Mouse (Mus musculus) cerebellum, adult 2 months (tissue): ENCODE data around the gene Man1c1. TPM values are rescaled to one million over a fixed set of nuclear protein-coding genes. Genes with fewer than 3 reads are reported as not detected.

ENCODE experiments used
- DNase-seq, 2 experiments: peaks; one replicate each; pipeline ENCODE4 v3.0.0; 2021
- H3K27ac ChIP-seq: fragments of 200-500 bp; 2 replicates; pipeline ENCODE4 v1.5.1; 2012; ENCODE audit warnings: low read length, control low read depth, inconsistent platforms; ENCODE audit not compliant: insufficient read depth
- H3K27me3 ChIP-seq: fragments of 200-500 bp; 2 replicates; pipeline ENCODE4 v1.6.1; 2012; ENCODE audit warnings: inconsistent platforms, mild to moderate bottlenecking, low read length, moderate library complexity; ENCODE audit not compliant: control insufficient read depth, insufficient read depth
- H3K4me1 ChIP-seq: fragments of 200-500 bp; 2 replicates; pipeline ENCODE4 v1.6.1; 2011; ENCODE audit warnings: low read length; ENCODE audit not compliant: control insufficient read depth, insufficient read depth
- H3K4me3 ChIP-seq: fragments of 200-500 bp; replicated peaks from 2 replicates; pipeline ENCODE3; 2011; ENCODE audit warnings: mild to moderate bottlenecking, low read depth, low read length, control low read depth; ENCODE audit not compliant: insufficient read depth
- CTCF ChIP-seq: fragments of 200-500 bp; IDR thresholded peaks from 2 replicates; pipeline ENCODE4 v1.5.1; 2011; ENCODE audit warnings: low read depth, mild to moderate bottlenecking, control low read depth, low read length, moderate library complexity, borderline replicate concordance; ENCODE audit not compliant: insufficient read depth
- POLR2A ChIP-seq: fragments of 200-500 bp; IDR thresholded peaks from 2 replicates; pipeline ENCODE4 v1.6.1; 2011; ENCODE audit warnings: low read length, control low read depth, borderline replicate concordance; ENCODE audit not compliant: insufficient read depth
- WGBS: fragments of 180-500 bp; shearing (Covaris S2); methylation state at CpG from one replicate; pipeline ENCODE4 v1.1.7; 2018; 5-methylcytosine and 5-hydroxymethylcytosine counted together
- polyA plus RNA-seq: library from polyadenylated mRNA; depleted of rRNA; stranded (reverse); fragments of >200 nt; gene quantifications from 2 replicates; pipeline ENCODE4 v1.2.3, GENCODE M21; 2012

Gene Man1c1
- polyA plus RNA-seq, 1 experiment, result 30.1 TPM

DNA sequence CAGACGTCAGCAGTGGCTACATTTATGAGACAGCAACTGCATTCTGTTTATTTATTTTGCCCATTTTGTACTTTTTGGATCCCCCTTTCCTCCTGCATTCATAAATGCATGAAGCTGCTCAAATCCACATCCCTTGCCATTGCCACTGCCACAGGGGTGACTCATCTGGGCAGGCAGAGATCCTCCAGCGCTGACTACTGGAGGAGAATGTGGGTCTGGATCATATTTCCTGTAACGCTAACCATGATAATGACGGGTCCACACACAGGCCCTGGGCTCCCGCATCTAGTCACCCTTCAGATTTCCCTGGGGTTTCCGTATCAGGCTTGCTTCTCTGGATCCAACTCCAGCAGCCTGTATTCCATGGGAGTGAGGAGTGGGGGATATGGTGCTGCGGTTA, 64.8 kb downstream of the Man1c1 start:
- Histone ChIP-seq H3K4me1 (peaks cover 42% of the 10 kb centered on the region), H3K27ac (no peak overlapping the region), H3K4me3 (no peak overlapping the region), H3K27me3 (no peaks in the 10 kb centered on the region)
- TF ChIP-seq POLR2A (no peak), CTCF (no peak)
- WGBS, result 93% methylated on average over 7 of the region's 7 CpGs
- no peak for DNase-seq

DNA sequence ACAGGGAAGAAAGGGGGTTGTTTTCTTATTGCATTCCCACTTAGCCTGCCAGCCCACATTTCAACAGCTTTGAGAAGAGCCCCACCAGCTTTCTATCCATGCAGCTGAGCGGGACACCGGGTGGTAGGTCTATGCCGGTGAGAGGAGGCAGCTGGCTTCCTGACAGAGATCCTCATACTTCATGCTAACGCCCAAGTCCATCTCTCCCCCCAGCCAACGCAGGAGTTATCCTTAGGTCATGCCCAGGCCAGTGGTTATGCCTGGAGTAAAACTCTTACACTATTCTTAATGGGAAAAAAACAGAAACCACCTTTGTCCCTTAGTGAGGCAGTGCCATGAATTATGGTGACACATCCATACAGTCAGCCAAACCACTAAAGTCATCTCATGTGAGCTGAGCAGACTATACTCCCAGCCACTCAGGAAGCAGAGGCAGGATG, 66.0 kb downstream of the Man1c1 start:
- Histone ChIP-seq H3K27me3 (no peaks in the 10 kb centered on the region), H3K4me3 (no peak overlapping the region), H3K4me1 (peaks cover 53% of the 10 kb centered on the region), H3K27ac (no peak overlapping the region)
- TF ChIP-seq CTCF, result no peak
- no peak for TF ChIP-seq POLR2A
- WGBS, result 48% methylated on average over 5 of the region's 5 CpGs
- DNase-seq, result no peak

DNA sequence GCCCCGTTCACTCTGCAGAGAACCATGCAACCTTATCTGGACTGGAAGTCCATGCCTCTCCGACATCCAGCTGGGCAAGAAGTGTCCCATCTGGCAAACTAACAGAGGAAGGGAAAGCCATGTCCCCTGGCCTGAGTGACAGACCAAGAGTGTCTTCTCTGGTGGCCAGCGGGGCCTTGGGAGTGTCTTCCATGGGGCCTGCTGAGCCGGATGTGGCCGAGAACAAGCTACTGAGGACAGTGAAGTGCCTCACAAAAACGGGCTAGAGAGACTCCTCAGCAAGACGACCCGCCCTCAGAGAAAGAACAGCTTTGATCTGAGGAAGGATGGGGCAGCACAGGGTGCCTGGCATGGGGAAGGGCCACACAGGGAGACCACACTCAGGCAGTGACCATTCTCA, 67.7 kb downstream of the Man1c1 start:
- 39% methylated on average over 8 of the region's 8 CpGs for WGBS
- peaks cover 46% of the 10 kb centered on the region for H3K4me1 ChIP-seq
- no peak for TF ChIP-seq POLR2A
- TF ChIP-seq CTCF, result no peak
- DNase-seq, result no peak
- H3K27me3 ChIP-seq, result no peaks in the 10 kb centered on the region
- H3K4me3 ChIP-seq, result no peak overlapping the region
- H3K27ac ChIP-seq, result no peak overlapping the region

DNA sequence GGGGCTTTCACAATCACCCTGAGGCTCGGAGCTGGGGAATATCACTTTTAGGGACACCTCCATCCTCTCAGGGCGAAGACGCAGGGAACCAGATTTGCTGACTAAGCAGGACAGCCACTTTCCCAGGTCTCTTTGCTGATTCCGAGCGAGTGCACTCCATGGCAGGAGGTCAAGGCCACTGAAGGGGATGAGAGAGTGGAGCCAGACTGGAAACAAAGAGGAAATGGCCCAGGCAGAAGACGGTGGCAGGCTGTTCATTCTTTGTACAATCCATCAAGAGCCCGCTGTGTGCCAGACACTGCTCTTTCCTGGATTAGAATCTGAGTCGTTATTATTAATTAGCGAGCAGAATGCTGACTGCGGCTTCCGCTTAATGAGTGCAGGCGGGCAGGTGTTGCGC, 70.1 kb downstream of the Man1c1 start:
- peaks cover 37% of the 10 kb centered on the region for H3K4me1 ChIP-seq
- 26% methylated on average over 13 of the region's 13 CpGs for WGBS
- DNase-seq, result peak in 1 of 2 experiments; percentile 61
- no peak overlapping the region for H3K27ac ChIP-seq
- no peak overlapping the region for H3K4me3 ChIP-seq
- no peaks in the 10 kb centered on the region for H3K27me3 ChIP-seq
- no peak for TF ChIP-seq POLR2A
- no peak for TF ChIP-seq CTCF

DNA sequence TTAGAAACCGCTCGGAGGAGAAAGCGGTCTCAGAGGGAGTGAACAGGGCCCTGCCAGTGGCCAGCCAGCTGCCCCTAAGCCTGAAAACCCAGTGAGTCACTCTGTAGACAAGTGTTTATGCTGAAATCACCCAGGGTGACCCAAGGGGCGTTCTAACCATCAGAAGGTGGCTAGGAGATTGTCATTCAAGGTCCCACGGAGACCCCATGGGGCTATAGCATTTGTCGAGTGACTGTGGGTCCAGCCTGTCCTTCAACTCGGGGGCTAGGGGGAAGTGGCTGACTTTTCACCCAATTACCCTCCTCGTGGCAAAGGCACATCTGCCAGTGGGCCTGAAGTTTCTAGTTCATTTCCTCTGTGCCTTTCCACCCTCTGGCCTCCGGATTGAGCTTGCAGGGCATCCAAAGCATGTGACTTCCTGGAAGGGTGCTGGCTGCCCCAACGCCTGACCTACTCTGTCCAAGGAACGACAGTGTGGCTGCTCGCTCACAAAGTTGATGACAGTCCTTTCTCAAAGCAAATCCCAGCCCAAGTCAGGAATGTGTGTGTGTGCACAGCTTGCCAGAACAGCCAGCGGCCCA, 71.9 kb downstream of the Man1c1 start:
- 42% methylated on average over 13 of the region's 13 CpGs for WGBS
- Histone ChIP-seq H3K4me3 (no peak overlapping the region), H3K4me1 (peaks cover 53% of the 10 kb centered on the region), H3K27ac (no peak overlapping the region; the same call in 1 of the 2 replicates), H3K27me3 (no peaks in the 10 kb centered on the region)
- TF ChIP-seq CTCF (no peak), POLR2A (no peak)
- peak in 1 of 2 experiments; percentile 60 for DNase-seq

DNA sequence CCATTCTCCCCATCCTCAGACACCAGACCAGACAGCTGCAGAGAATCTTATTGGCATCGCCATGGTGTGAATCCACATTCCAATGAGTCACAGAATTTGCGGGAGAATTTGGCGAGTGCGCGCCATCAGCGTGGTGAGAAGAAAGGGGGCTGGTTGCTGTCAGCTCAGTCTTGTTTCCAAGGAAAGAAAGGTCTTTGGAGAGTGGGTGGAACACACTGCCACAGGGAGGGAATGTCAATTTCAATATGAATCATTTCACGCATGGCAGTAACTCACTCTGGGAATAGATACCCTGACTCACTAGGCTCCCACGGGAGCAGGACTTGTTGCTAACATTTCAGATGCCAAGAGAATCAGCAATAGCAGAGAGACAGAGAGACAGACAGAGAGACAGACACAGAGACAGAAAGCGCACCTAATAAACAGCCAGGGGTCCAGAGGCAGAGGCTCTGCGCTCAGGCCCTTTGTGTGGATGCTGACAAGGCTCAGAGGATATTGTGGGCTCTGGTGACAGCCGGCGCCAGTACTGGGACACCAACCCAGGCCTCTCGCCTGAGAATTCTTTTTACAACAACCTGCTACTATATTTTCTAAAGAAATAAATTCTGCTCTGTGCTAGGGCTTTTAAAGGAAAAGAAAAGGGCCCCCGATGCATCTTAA, 72.5 kb downstream of the Man1c1 start:
- DNase-seq, result no peak
- H3K4me1 ChIP-seq, result peaks cover 54% of the 10 kb centered on the region
- 63% methylated on average over 14 of the region's 14 CpGs for whole genome bisulfite sequencing
- no peak overlapping the region for H3K4me3 ChIP-seq
- TF ChIP-seq POLR2A (no peak), CTCF (no peak)
- no peaks in the 10 kb centered on the region for H3K27me3 ChIP-seq
- H3K27ac ChIP-seq, result no peak overlapping the region

DNA sequence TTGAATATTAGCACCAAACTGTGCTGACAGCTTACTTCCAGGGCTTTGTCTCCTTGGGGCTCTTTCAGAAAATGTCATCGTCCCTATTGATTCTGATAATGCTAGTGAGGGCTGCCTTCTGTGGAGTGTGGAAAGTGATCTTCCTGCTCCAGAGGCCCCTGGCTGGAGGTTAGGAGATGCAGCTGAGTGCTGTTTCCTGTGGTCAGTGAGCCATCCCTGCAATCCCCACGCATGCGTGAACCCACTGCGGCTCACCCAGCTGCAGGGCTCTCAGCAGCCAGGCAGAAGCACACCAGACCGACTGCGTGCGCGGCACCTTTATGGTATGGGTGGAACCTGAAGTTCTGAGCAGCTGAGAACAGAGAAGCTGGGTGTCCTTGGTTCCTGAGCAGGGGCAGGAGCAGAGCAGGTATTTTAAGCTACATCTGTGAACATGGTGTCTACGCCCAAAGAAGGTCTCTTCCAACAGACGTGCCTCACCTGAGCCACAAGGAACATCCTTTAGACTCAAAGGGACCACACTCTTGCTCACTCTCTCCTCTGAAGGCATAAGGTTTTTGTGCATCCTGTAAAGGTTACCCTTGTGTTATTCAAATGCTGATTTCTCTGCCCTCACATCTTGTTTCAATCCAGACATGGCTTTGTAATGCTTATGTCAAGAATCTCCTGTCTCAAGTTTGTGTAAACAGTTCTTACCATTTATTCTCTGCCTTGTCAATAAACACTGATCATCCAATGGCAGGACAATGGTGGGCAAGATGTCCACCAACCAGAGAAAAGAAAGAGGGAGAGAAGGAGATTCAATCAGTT, 75.3 kb downstream of the Man1c1 start:
- H3K4me1 ChIP-seq, result peaks cover 52% of the 10 kb centered on the region
- DNase-seq, result no peak
- WGBS, result 70% methylated on average over 10 of the region's 10 CpGs
- no peaks in the 10 kb centered on the region for H3K27me3 ChIP-seq
- TF ChIP-seq POLR2A, result no peak
- TF ChIP-seq CTCF, result no peak
- no peak overlapping the region for H3K4me3 ChIP-seq
- H3K27ac ChIP-seq, result no peak overlapping the region
